Mouse (Mus musculus): ENCODE results near the gene Rpl22.

- TF ChIP-seq CTCF (IDR thresholded peaks at IDR 0.05 in 2 of 3, conservative IDR thresholded peaks at IDR 0.05 in 1 of 3; ENCODE audit: control insufficient read depth in 1 of 3, insufficient read depth in 1 of 3, low read depth in 2 of 3, low read length in 3 of 3, poor library complexity in 1 of 3, severe bottlenecking in 1 of 3) = peak in 2 of 3 experiments; percentile 51 to 71; a peak in 5 of 6 replicates
- TF ChIP-seq USF2 (IDR thresholded peaks at IDR 0.05; ENCODE audit: borderline replicate concordance in 1 of 2, insufficient read depth in 1 of 2, low read depth in 1 of 2, low read length in 2 of 2) = no peak
- TF ChIP-seq MAZ (IDR thresholded peaks at IDR 0.05; ENCODE audit: low read depth, low read length) = no peak
- TF ChIP-seq MXI1 (IDR thresholded peaks at IDR 0.05; ENCODE audit: low read depth, low read length) = no peak
- no peak for TF ChIP-seq GATA1 (IDR thresholded peaks at IDR 0.05; ENCODE audit: low read depth, low read length)
- no peak for TF ChIP-seq ZMIZ1 (IDR thresholded peaks at IDR 0.05; ENCODE audit: low read depth, low read length)
- TF ChIP-seq SIN3A (IDR thresholded peaks at IDR 0.05; ENCODE audit: low read length) = no peak
- no peak for TF ChIP-seq MAFK (IDR thresholded peaks at IDR 0.05; ENCODE audit: borderline replicate concordance, low read depth, low read length)
- no peak for TF ChIP-seq MEF2A (IDR thresholded peaks at IDR 0.05; ENCODE audit: extremely low read depth, insufficient replicate concordance, low read depth, low read length, poor library complexity, severe bottlenecking)
- no peak for TF ChIP-seq NRF1 (IDR thresholded peaks at IDR 0.05; ENCODE audit: insufficient read depth, low read depth, low read length, poor library complexity, severe bottlenecking)
- TF ChIP-seq SMC3 (IDR thresholded peaks at IDR 0.05; ENCODE audit: low read depth, low read length) = peak; percentile 48
These were observed 6.9 kb upstream of the Rpl22 start, which contains the start of gene Rnf207 for GRCm38 (mm10) chr4:152318517-152319234.

All from MEL (cell line).